Mouse (Mus musculus): ENCODE data around the gene Hcn2.
"Not testable (repeated sequence)": the region's sequence is repeated elsewhere in the genome, so short reads cannot be mapped to it uniquely, and the experiment has no call there.

Gene Hcn2

GRCm38 (mm10) chr10:79743161-79743560 is 26.7 kb downstream of the Hcn2 start:
- in situ Hi-C loops (cut with MboI; ENCODE audit: low sequenced_read_pairs), result no loop called here

GRCm38 (mm10) chr10:79743650-79744365 is 27.4 kb downstream of the Hcn2 start:
- in situ Hi-C loops (cut with MboI; ENCODE audit: low sequenced_read_pairs), result no loop called here

- in situ Hi-C loops (cut with MboI; ENCODE audit: low sequenced_read_pairs), result no loop called here
These were observed 29.0 kb downstream of the Hcn2 start for GRCm38 (mm10) chr10:79745411-79745810.

GRCm38 (mm10) chr10:79745898-79746773 is 29.7 kb downstream of the Hcn2 start, which contains the start of gene Polrmt:
Gene Polrmt (minus strand): TSS chr10:79746581.
- in situ Hi-C loops (cut with MboI; ENCODE audit: low sequenced_read_pairs), result no loop called here

DNA sequence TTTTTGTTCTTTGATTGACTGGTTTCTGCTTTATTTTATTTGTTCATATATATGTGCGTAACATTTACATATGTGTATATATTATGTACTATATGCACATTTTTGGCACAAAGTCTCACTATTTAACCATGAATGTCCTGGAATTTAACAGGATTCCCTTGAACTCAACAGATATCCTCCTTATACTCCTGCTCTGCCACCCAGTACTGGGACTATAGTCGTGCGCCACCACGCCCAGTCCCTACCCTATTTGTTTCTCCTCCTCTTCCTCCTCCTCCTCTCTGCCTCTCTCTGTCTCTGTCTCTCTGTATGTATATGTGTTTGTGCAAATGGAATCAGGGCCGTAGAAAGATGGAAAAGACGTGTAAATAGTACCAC is 30.3 kb downstream of the Hcn2 start:
- in situ Hi-C loops (cut with MboI; ENCODE audit: low sequenced_read_pairs), result no loop called here

DNA sequence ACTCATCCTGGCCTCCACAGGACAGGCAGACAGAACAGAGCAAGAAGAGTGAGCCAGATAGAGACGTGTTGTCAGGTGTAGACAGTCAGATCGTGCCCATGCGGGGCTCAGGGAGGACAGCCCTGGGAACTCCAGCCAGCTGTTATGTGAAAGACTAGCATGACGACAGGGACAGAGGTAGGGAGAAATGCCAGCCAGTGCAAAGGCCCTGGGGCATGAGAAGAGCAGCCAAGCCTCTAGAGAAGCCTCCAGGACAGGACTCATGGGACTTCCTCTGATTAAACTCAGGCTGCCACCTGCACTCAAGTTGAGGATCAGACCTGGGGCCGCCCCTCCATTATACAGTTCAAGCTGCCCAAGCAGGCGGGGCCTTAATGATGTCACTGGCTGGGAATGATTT is 32.1 kb downstream of the Hcn2 start:
- in situ Hi-C loops (cut with MboI; ENCODE audit: low sequenced_read_pairs), result no loop called here

DNA sequence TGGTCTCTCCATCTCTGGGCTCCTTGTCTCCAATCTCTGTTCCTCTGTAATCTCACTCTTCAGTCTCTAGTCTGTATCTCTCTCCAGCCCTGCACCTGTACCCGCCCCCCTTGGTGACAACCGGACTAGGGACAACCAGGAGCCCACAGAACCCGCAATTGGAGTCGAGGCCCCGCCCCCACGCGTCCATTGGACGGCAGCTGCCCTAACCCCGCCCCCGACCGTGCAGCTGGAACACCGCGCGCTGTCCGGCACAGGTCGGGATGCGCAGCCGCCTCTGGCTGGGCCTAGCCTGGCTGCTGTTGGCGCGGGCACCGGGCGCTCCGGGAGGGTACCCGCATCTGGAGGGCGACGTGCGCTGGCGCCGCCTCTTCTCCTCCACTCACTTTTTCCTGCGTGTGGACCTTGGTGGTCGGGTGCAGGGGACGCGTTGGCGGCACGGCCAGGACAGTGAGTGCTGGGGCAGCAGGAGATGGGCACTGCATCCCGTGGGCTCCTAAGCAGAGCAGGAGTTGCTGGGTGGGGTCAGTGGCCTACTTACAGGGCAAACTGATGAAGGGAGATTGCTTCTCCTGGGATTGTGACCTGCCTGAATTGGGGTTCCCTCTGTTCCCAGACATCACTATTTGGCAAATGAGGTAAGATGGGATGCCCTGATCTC is 38.6 kb downstream of the Hcn2 start, which contains the start of gene Fgf22:
Gene Fgf22, plus strand, starts transcription at position 221 of the 661 bp plus-strand sequence.
- in situ Hi-C loops (cut with MboI; ENCODE audit: low sequenced_read_pairs), result no loop called here

DNA sequence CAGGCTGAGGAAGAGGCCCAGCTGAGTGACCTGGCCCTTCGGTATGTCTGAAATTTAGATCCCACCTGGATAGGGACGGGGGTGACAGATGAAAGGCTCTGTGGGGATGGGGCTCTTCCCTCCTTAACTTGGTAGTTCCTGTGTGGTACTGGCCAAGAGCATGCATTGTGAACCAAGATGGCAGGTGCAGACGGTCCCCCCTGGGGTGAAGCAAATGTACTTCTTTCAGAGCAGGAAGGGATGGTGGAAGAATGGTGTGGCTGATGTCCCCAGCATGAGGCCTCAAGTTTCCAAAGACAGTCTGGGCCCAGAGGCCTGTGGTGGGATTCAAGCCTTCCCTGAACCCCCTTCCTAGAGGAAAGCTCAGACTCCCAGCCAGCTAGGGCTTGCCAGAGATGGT is 39.4 kb downstream of the Hcn2 start:
- in situ Hi-C loops (cut with MboI; ENCODE audit: low sequenced_read_pairs), result no loop called here

GRCm38 (mm10) chr10:79756660-79757059 is 40.2 kb downstream of the Hcn2 start:
- in situ Hi-C loops (cut with MboI; ENCODE audit: low sequenced_read_pairs), result no loop called here

DNA sequence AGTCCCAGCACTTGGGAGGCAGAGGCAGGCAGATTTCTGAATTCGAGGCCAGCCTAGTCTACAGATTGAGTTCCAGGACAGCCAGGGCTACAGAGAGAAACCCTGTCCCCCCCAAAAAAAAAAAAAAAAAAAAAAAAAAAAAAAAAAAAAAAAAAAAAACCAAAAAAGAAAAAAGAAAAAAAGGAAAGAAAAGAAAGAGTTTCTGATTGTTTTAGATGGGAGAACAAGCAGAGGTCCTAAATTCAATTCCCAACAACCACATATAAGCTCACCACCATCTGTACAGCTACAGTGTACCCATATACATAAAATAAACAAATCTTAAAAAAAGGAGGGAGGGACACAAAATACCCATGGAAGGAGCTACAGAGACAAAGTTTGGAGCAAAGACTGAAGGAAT is 43.2 kb downstream of the Hcn2 start:
- in situ Hi-C loops (cut with MboI; ENCODE audit: low sequenced_read_pairs), result not testable (repeated sequence)

GRCm38 (mm10) chr10:79760603-79761143 is 44.2 kb downstream of the Hcn2 start:
- in situ Hi-C loops (cut with MboI; ENCODE audit: low sequenced_read_pairs), result no loop called here

GRCm38 (mm10) chr10:79762875-79763274 is 46.4 kb downstream of the Hcn2 start:
- in situ Hi-C loops (cut with MboI; ENCODE audit: low sequenced_read_pairs), result no loop called here

DNA sequence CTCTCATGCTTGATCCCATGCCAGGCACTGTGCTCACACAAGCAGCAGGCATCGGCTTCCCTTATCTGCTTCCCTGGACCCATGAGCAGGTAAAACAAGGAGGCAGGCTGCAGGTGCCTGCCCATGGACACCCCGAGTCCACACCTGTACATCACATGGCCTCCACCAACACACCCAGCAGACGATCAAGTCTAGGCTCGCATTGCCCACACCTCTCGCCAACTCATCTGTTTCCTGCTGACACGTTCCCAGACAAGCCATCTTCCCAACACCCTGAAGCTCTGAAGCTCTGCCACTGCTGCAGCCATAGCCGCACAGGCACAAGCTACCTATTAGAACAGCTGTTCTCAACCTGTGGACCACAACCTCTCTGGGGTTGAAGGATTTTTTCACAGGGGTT is 47.8 kb downstream of the Hcn2 start:
- in situ Hi-C loops (cut with MboI; ENCODE audit: low sequenced_read_pairs), result no loop called here

- in situ Hi-C loops (cut with MboI; ENCODE audit: low sequenced_read_pairs), result no loop called here
These were observed 48.9 kb downstream of the Hcn2 start for GRCm38 (mm10) chr10:79765228-79765745.

GRCm38 (mm10) chr10:79766001-79766507 is 49.6 kb downstream of the Hcn2 start:
- in situ Hi-C loops (cut with MboI; ENCODE audit: low sequenced_read_pairs), result no loop called here

- in situ Hi-C loops (cut with MboI; ENCODE audit: low sequenced_read_pairs), result no loop called here
These were observed 50.3 kb downstream of the Hcn2 start, which contains the start of gene Rnf126 for GRCm38 (mm10) chr10:79766508-79767325. Gene Rnf126 (minus strand): TSS chr10:79766952.

GRCm38 (mm10) chr10:79767372-79768244 is 51.2 kb downstream of the Hcn2 start:
- in situ Hi-C loops (cut with MboI; ENCODE audit: low sequenced_read_pairs), result no loop called here

GRCm38 (mm10) chr10:79768400-79768799 is 52.0 kb downstream of the Hcn2 start:
- in situ Hi-C loops (cut with MboI; ENCODE audit: low sequenced_read_pairs), result no loop called here

- in situ Hi-C loops (cut with MboI; ENCODE audit: low sequenced_read_pairs), result no loop called here
These were observed 52.9 kb downstream of the Hcn2 start for GRCm38 (mm10) chr10:79769329-79769728.
